Mouse (Mus musculus) forebrain, embryonic 15.5 days (tissue): Measurements from ENCODE around the gene Shc2. TPM values are rescaled to one million over a fixed set of nuclear protein-coding genes. Genes with fewer than 3 reads are reported as not detected.
A peak's percentile ranks its signal among the peaks of the same experiment; 100 is the strongest.

Experiments
- ATAC-seq: fragments of 200-750 bp; cut with Nextera tagmentation; replicated peaks from 2 replicates; pipeline ENCODE4 v1.8.0; 2017; ENCODE audit warnings: mild to moderate bottlenecking, moderate TSS enrichment, moderate library complexity
- H3K27ac ChIP-seq: fragments of 300-500 bp; sonication (generic); replicated peaks from 2 replicates; pipeline ENCODE4 v1.5.1; 2015; ENCODE audit warnings: mild to moderate bottlenecking, inconsistent platforms
- H3K27me3 ChIP-seq: fragments of 300-500 bp; sonication (generic); 2 replicates; pipeline ENCODE4 v1.6.1; 2015; ENCODE audit warnings: inconsistent platforms
- H3K36me3 ChIP-seq: fragments of 300-500 bp; sonication (generic); 2 replicates; pipeline ENCODE4 v1.6.1; 2015; ENCODE audit warnings: mild to moderate bottlenecking, inconsistent platforms
- H3K4me1 ChIP-seq: fragments of 300-500 bp; sonication (generic); 2 replicates; pipeline ENCODE4 v1.6.1; 2015; ENCODE audit warnings: inconsistent platforms
- H3K4me2 ChIP-seq: fragments of 300-500 bp; sonication (generic); replicated peaks from 2 replicates; pipeline ENCODE4 v1.6.1; 2015; ENCODE audit warnings: mild to moderate bottlenecking, inconsistent platforms
- H3K4me3 ChIP-seq: fragments of 300-500 bp; sonication (generic); 2 replicates; pipeline ENCODE4 v1.5.1; 2015; ENCODE audit warnings: mild to moderate bottlenecking, inconsistent platforms
- H3K9ac ChIP-seq: fragments of 300-500 bp; sonication (generic); replicated peaks from 2 replicates; pipeline ENCODE4 v1.6.1; 2015; ENCODE audit warnings: mild to moderate bottlenecking, inconsistent platforms
- H3K9me3 ChIP-seq: fragments of 300-500 bp; sonication (generic); 2 replicates; pipeline ENCODE4 v1.6.1; 2016; ENCODE audit warnings: inconsistent platforms
- WGBS: fragments of 180-500 bp; shearing (Covaris S2); methylation state at CpG from one replicate; pipeline ENCODE4 v1.1.7; 2015; ENCODE audit warnings: mixed read lengths; 5-methylcytosine and 5-hydroxymethylcytosine counted together
- polyA plus RNA-seq: library from polyadenylated mRNA; unstranded; fragments of >200 nt; fragmentation: Nextera tagmentation; extraction: Ambion mirVana; gene quantifications from 2 replicates; pipeline ENCODE4 v1.2.1, GENCODE M21; 2015

Gene Shc2
- polyA plus RNA-seq, 1 experiment from 2014 or later: 15.1 TPM

GRCm38 (mm10) chr10:79626156-79626555, 11.6 kb downstream of the Shc2 start:
- no peak overlapping the region for H3K27ac ChIP-seq
- no peaks in the 10 kb centered on the region for H3K27me3 ChIP-seq
- no peaks in the 10 kb centered on the region for H3K9me3 ChIP-seq
- peaks cover 17% of the 10 kb centered on the region for H3K4me1 ChIP-seq
- no peak overlapping the region for H3K4me2 ChIP-seq
- ATAC-seq: no peak
- H3K36me3 ChIP-seq: no peaks in the 10 kb centered on the region
- no peak overlapping the region for H3K9ac ChIP-seq
- whole genome bisulfite sequencing: 89% methylated on average over 10 of the region's 10 CpGs
- H3K4me3 ChIP-seq: no peak overlapping the region

- no peaks in the 10 kb centered on the region for H3K9me3 ChIP-seq
- peaks cover 15% of the 10 kb centered on the region for H3K4me1 ChIP-seq
- no peak overlapping the region for H3K4me3 ChIP-seq
- H3K36me3 ChIP-seq: no peaks in the 10 kb centered on the region
- WGBS: 82% methylated on average over 9 of the region's 9 CpGs
- no peak overlapping the region for H3K4me2 ChIP-seq
- H3K27me3 ChIP-seq: no peaks in the 10 kb centered on the region
- H3K27ac ChIP-seq: no peak overlapping the region
- H3K9ac ChIP-seq: no peak overlapping the region
- ATAC-seq: no peak
Observed at GRCm38 (mm10) chr10:79625398-79625797, 12.3 kb downstream of the Shc2 start.

GRCm38 (mm10) chr10:79623950-79624349, 13.8 kb downstream of the Shc2 start:
- Histone ChIP-seq H3K36me3 (no peaks in the 10 kb centered on the region), H3K27ac (no peak overlapping the region), H3K27me3 (no peaks in the 10 kb centered on the region), H3K9ac (no peak overlapping the region), H3K4me2 (no peak overlapping the region), H3K9me3 (no peaks in the 10 kb centered on the region), H3K4me1 (peaks cover 13% of the 10 kb centered on the region), H3K4me3 (no peak overlapping the region)
- no peak for ATAC-seq
- 64% methylated on average over 12 of the region's 12 CpGs for whole genome bisulfite sequencing

- Histone ChIP-seq H3K27me3 (peaks cover 20% of the 10 kb centered on the region), H3K9me3 (no peaks in the 10 kb centered on the region), H3K4me2 (no peak overlapping the region), H3K36me3 (no peaks in the 10 kb centered on the region), H3K4me3 (no peak overlapping the region), H3K9ac (no peak overlapping the region), H3K4me1 (peaks cover 32% of the 10 kb centered on the region), H3K27ac (0 out of 2 replicates have a peak overlapping the region, but pooled peaks have one; percentile 48)
- ATAC-seq: no peak
- WGBS: 84% methylated on average over 5 of the region's 5 CpGs
Observed at GRCm38 (mm10) chr10:79616376-79616775, 21.3 kb downstream of the Shc2 start.

- ATAC-seq: no peak
- Histone ChIP-seq H3K9ac (no peak overlapping the region), H3K4me2 (no peak overlapping the region), H3K27me3 (peaks cover 20% of the 10 kb centered on the region), H3K4me3 (no peak overlapping the region), H3K36me3 (no peaks in the 10 kb centered on the region), H3K4me1 (peaks cover 34% of the 10 kb centered on the region), H3K27ac (0 out of 2 replicates have a peak overlapping the region, but pooled peaks have one; percentile 48), H3K9me3 (no peaks in the 10 kb centered on the region)
- WGBS: 7% methylated on average over 8 of the region's 8 CpGs
Observed at GRCm38 (mm10) chr10:79615860-79616259, 21.9 kb downstream of the Shc2 start.

GRCm38 (mm10) chr10:79614305-79614643, 23.4 kb downstream of the Shc2 start:
- WGBS: 97% methylated on average over 1 of the region's 1 CpGs
- H3K27me3 ChIP-seq: peaks cover 20% of the 10 kb centered on the region
- no peak overlapping the region for H3K9ac ChIP-seq
- ATAC-seq: no peak
- no peaks in the 10 kb centered on the region for H3K36me3 ChIP-seq
- H3K27ac ChIP-seq: no peak overlapping the region
- peak overlapping the region; percentile 89 for H3K4me2 ChIP-seq
- peak overlapping the region; percentile 55 for H3K4me3 ChIP-seq
- H3K4me1 ChIP-seq: peaks cover 34% of the 10 kb centered on the region
- H3K9me3 ChIP-seq: no peaks in the 10 kb centered on the region

GRCm38 (mm10) chr10:79613578-79614304, 24.0 kb downstream of the Shc2 start, which contains the start of gene C2cd4c:
Gene C2cd4c (minus strand): TSS chr10:79614025.
- ATAC-seq: peak; percentile 82
- peaks cover 20% of the 10 kb centered on the region for H3K27me3 ChIP-seq
- peak within 1 kb of the TSS; percentile 55 for H3K4me3 ChIP-seq
- H3K9me3 ChIP-seq: no peaks in the 10 kb centered on the region
- WGBS: under 1% methylated on average over 58 of the region's 60 CpGs
- peaks cover 34% of the 10 kb centered on the region for H3K4me1 ChIP-seq
- peak within 1 kb of the TSS; percentile 62 for H3K9ac ChIP-seq
- no peaks in the 10 kb centered on the region for H3K36me3 ChIP-seq
- H3K4me2 ChIP-seq: peak within 1 kb of the TSS; percentile 89
- H3K27ac ChIP-seq: no peak within 1 kb of the TSS

GRCm38 (mm10) chr10:79612192-79613135, 25.3 kb downstream of the Shc2 start:
- ATAC-seq: 0 out of 2 replicates have a peak, but pooled peaks have one; percentile 8
- WGBS: 9% methylated on average over 51 of the region's 51 CpGs
- peaks cover 20% of the 10 kb centered on the region for H3K27me3 ChIP-seq

GRCm38 (mm10) chr10:79611296-79611695, 26.4 kb downstream of the Shc2 start:
- H3K4me3 ChIP-seq: no peak overlapping the region
- no peaks in the 10 kb centered on the region for H3K36me3 ChIP-seq
- peaks cover 34% of the 10 kb centered on the region for H3K4me1 ChIP-seq
- H3K4me2 ChIP-seq: no peak overlapping the region
- no peak overlapping the region for H3K9ac ChIP-seq
- H3K27ac ChIP-seq: no peak overlapping the region
- no peaks in the 10 kb centered on the region for H3K9me3 ChIP-seq
- WGBS: 27% methylated on average over 5 of the region's 5 CpGs
- no peak for ATAC-seq
- H3K27me3 ChIP-seq: peaks cover 20% of the 10 kb centered on the region

More at GRCm38 (mm10) chr10:79612192-79613135, 25.3 kb downstream of the Shc2 start:
- Histone ChIP-seq H3K4me1 (peaks cover 34% of the 10 kb centered on the region), H3K36me3 (no peaks in the 10 kb centered on the region), H3K27ac (no peak overlapping the region), H3K9me3 (no peaks in the 10 kb centered on the region), H3K4me2 (peak overlapping the region; percentile 22), H3K4me3 (peak overlapping the region; percentile 55), H3K9ac (no peak overlapping the region; the same call in 1 of the 2 replicates)

- Histone ChIP-seq H3K4me1 (peaks cover 28% of the 10 kb centered on the region), H3K27ac (no peak overlapping the region), H3K4me3 (no peak overlapping the region), H3K9me3 (no peaks in the 10 kb centered on the region), H3K27me3 (peaks cover 20% of the 10 kb centered on the region), H3K4me2 (no peak overlapping the region), H3K36me3 (no peaks in the 10 kb centered on the region), H3K9ac (no peak overlapping the region)
- 71% methylated on average over 3 of the region's 3 CpGs for WGBS
- no peak for ATAC-seq
Observed at GRCm38 (mm10) chr10:79609276-79609675, 28.4 kb downstream of the Shc2 start.

GRCm38 (mm10) chr10:79607892-79608291, 29.8 kb downstream of the Shc2 start:
- Histone ChIP-seq H3K4me3 (no peak overlapping the region), H3K4me2 (no peak overlapping the region), H3K4me1 (peaks cover 15% of the 10 kb centered on the region), H3K9ac (no peak overlapping the region), H3K9me3 (no peaks in the 10 kb centered on the region), H3K36me3 (no peaks in the 10 kb centered on the region), H3K27me3 (peaks cover 12% of the 10 kb centered on the region), H3K27ac (no peak overlapping the region)
- no peak for ATAC-seq
- 43% methylated on average over 2 of the region's 2 CpGs for WGBS

- Histone ChIP-seq H3K9me3 (no peaks in the 10 kb centered on the region), H3K4me1 (0 out of 2 replicates have a peak, but pooled peaks cover 3% of the 10 kb centered on the region), H3K27me3 (no peaks in the 10 kb centered on the region), H3K4me3 (no peak overlapping the region), H3K4me2 (no peak overlapping the region), H3K9ac (no peak overlapping the region), H3K36me3 (no peaks in the 10 kb centered on the region), H3K27ac (no peak overlapping the region)
- no peak for ATAC-seq
- 52% methylated on average over 4 of the region's 4 CpGs for WGBS
Observed at GRCm38 (mm10) chr10:79606537-79606936, 31.2 kb downstream of the Shc2 start.
